Mouse (Mus musculus) liver, embryonic 14.5 days (tissue): ENCODE results near the gene Acvrl1. TPM values are rescaled to one million over a fixed set of nuclear protein-coding genes. Genes with fewer than 3 reads are reported as not detected.

Experiments
- ATAC-seq: fragments of 200-750 bp; cut with Nextera tagmentation; 2 replicates; pipeline ENCODE4 v1.8.0; 2017; ENCODE audit warnings: moderate number of reproducible peaks, mild to moderate bottlenecking, moderate library complexity; ENCODE audit not compliant: insufficient read depth
- DNase-seq, 3 experiments: peaks; one replicate each; pipeline ENCODE4 v3.0.0-alpha.2; 2012 to 2013; ENCODE audit warnings: low read depth in 3 of 3, low spot score in 3 of 3
- H3K27ac ChIP-seq: fragments of 300-500 bp; sonication (generic); 2 replicates; pipeline ENCODE4 v1.5.1; 2014; ENCODE audit warnings: moderate library complexity, mild to moderate bottlenecking, control low read depth, inconsistent platforms
- H3K27me3 ChIP-seq: fragments of 300-500 bp; sonication (generic); 2 replicates; pipeline ENCODE4 v1.6.1; 2014; ENCODE audit warnings: mild to moderate bottlenecking, low read length, moderate library complexity; ENCODE audit not compliant: control insufficient read depth, insufficient read depth
- H3K36me3 ChIP-seq: fragments of 300-500 bp; sonication (generic); replicated peaks from 2 replicates; pipeline ENCODE4 v1.6.1; 2014; ENCODE audit warnings: low read depth; ENCODE audit not compliant: control insufficient read depth, insufficient read depth
- H3K4me1 ChIP-seq, 2 experiments: fragments of 200-500 bp in 1 of 2; fragments of 300-500 bp in 1 of 2; sonication (generic) in 1 of 2; replicated peaks; 2 replicates each; pipeline ENCODE4 v1.6.1; 2012 to 2014; ENCODE audit warnings: antibody characterized with exemption in 1 of 2, inconsistent platforms in 1 of 2, low read length in 1 of 2; ENCODE audit not compliant: control insufficient read depth in 2 of 2, insufficient read depth in 2 of 2
- H3K4me2 ChIP-seq: fragments of 300-500 bp; sonication (generic); 2 replicates; pipeline ENCODE4 v1.6.1; 2014; ENCODE audit warnings: low read depth, mild to moderate bottlenecking, control low read depth, moderate library complexity
- H3K4me3 ChIP-seq, 2 experiments: fragments of 200-500 bp in 1 of 2; fragments of 300-500 bp in 1 of 2; sonication (generic) in 1 of 2; 2 replicates each; pipeline ENCODE4 v1.5.1; 2012 to 2014; ENCODE audit warnings: low read depth in 2 of 2, low read length in 2 of 2, mild to moderate bottlenecking in 2 of 2, control low read depth in 1 of 2, inconsistent platforms in 1 of 2, moderate library complexity in 1 of 2; ENCODE audit not compliant: insufficient read depth in 1 of 2
- H3K9ac ChIP-seq: fragments of 300-500 bp; sonication (generic); replicated peaks from 2 replicates; pipeline ENCODE4 v1.6.1; 2014; ENCODE audit warnings: mild to moderate bottlenecking, control low read depth, moderate library complexity
- H3K9me3 ChIP-seq: fragments of 300-500 bp; sonication (generic); 2 replicates; pipeline ENCODE4 v1.6.1; 2016; ENCODE audit warnings: low read length, mixed read lengths; ENCODE audit not compliant: control insufficient read depth
- CTCF ChIP-seq: IDR thresholded peaks from 2 replicates; pipeline ENCODE4 v1.5.1; 2016; ENCODE audit warnings: antibody characterized with exemption, low read depth, control low read depth
- EP300 ChIP-seq: IDR thresholded peaks from 2 replicates; pipeline ENCODE4 v1.6.1; 2016; ENCODE audit warnings: antibody characterized with exemption, low read depth
- WGBS: fragments of 180-500 bp; shearing (Covaris S2); extraction: QIAGEN DNeasy Blood & Tissue Kit; methylation state at CpG from one replicate; pipeline ENCODE4 v1.1.7; 2014; ENCODE audit not compliant: insufficient replicate concordance; 5-methylcytosine and 5-hydroxymethylcytosine counted together
- polyA plus RNA-seq, 2 experiments: library from polyadenylated mRNA; depleted of rRNA in 1 of 2; stranded (reverse) in 1 of 2; unstranded in 1 of 2; fragments of >200 nt; fragmentation: Nextera tagmentation in 1 of 2; extraction: Ambion mirVana in 1 of 2; gene quantifications; 2 replicates each; pipeline versions ENCODE4 v1.2.1 to v1.2.3; 2012 to 2014

Acvrl1 gene
- polyA plus RNA-seq, 2 experiments = 1.1 to 1.3 TPM

GRCm38 (mm10) chr15:101165658-101166437 is 37.5 kb downstream of the Acvrl1 start:
- Histone ChIP-seq H3K9me3 (no peaks in the 10 kb centered on the region), H3K27ac (no peak overlapping the region), H3K36me3 (no peaks in the 10 kb centered on the region), H3K9ac (no peak overlapping the region), H3K27me3 (no peaks in the 10 kb centered on the region), H3K4me1 (peaks cover 5 to 20% of the 10 kb centered on the region in 2 experiments), H3K4me2 (no peak overlapping the region), H3K4me3 (no peak overlapping the region)
- no peak for DNase-seq
- ATAC-seq = no peak
- TF ChIP-seq CTCF (no peak), EP300 (no peak)
- WGBS = 39% methylated on average over 16 of the region's 16 CpGs

- H3K4me1 ChIP-seq = peaks cover 5 to 21% of the 10 kb centered on the region in 2 experiments
- H3K4me2 ChIP-seq = no peak overlapping the region
- no peak overlapping the region for H3K4me3 ChIP-seq
- no peaks in the 10 kb centered on the region for H3K36me3 ChIP-seq
- no peak for ATAC-seq
- no peak overlapping the region for H3K9ac ChIP-seq
- H3K27me3 ChIP-seq = no peaks in the 10 kb centered on the region
- TF ChIP-seq EP300 = no peak
- DNase-seq = no peak
- H3K27ac ChIP-seq = no peak overlapping the region
- 61% methylated on average over 11 of the region's 11 CpGs for WGBS
- H3K9me3 ChIP-seq = no peaks in the 10 kb centered on the region
These were observed 39.2 kb downstream of the Acvrl1 start for GRCm38 (mm10) chr15:101167553-101167952.

DNA sequence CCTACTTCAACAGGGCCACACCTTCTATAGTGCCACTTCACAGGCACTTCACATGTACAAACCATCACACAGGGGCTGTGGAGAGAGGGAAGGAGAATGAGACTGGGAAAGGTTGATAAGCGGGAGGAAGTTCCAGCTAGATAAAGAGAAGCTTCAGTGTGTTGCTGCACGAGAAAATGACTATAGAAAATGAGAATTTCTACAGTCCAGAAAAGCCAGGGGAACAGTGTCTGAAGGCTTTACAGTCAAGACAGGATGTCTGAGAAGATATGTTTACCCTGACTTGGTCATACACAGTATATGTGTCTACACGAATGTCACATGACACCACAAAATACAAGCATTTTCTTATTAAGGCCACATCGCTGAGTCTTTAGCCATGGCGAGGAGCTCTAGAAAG is 41.6 kb downstream of the Acvrl1 start:
- no peak overlapping the region for H3K4me3 ChIP-seq
- no peak overlapping the region for H3K27ac ChIP-seq
- H3K27me3 ChIP-seq = peaks cover 6% of the 10 kb centered on the region; the same call in 1 of the 2 replicates
- TF ChIP-seq CTCF (no peak), EP300 (no peak)
- WGBS = 27% methylated on average over 5 of the region's 5 CpGs
- no peak overlapping the region for H3K9ac ChIP-seq
- H3K4me2 ChIP-seq = no peak overlapping the region
- peaks cover 9 to 24% of the 10 kb centered on the region in 2 experiments for H3K4me1 ChIP-seq
- no peaks in the 10 kb centered on the region for H3K9me3 ChIP-seq
- no peaks in the 10 kb centered on the region for H3K36me3 ChIP-seq
- no peak for ATAC-seq
- DNase-seq = no peak

DNA sequence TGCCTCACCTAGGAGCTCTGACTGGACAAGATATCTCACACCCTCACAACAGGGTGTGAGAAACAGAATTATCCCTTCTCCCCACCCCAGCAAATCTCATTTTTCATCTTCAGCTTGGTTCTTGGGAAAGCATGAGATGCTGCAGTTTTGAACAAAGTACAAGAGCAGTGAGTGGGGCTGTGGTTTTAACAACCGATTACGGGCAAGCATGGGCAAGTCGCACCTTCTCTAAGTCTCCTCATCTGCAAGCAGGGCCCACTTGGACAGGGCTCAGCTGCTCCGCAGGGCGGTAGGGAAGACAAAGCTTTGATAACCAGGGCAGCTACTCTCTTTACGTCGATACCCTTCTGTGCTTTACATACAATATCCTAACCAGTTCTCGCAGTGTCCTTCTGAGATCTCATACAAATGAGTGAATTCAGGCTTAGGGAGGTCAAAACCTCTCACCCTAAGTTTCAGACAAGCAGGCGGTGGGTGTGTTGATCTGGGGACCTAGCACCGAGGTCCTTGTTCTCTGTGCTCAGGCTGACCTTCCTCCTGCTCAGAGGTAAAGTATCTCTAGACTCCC is 42.2 kb downstream of the Acvrl1 start:
- no peaks in the 10 kb centered on the region for H3K9me3 ChIP-seq
- no peak for TF ChIP-seq CTCF
- no peak for TF ChIP-seq EP300
- H3K4me1 ChIP-seq = peaks cover 9 to 24% of the 10 kb centered on the region in 2 experiments
- H3K27ac ChIP-seq = no peak overlapping the region
- ATAC-seq = no peak
- H3K4me3 ChIP-seq = no peak overlapping the region
- DNase-seq = no peak
- 33% methylated on average over 10 of the region's 10 CpGs for WGBS
- H3K9ac ChIP-seq = no peak overlapping the region
- peaks cover 11% of the 10 kb centered on the region; the same call in 1 of the 2 replicates for H3K27me3 ChIP-seq
- H3K4me2 ChIP-seq = no peak overlapping the region
- H3K36me3 ChIP-seq = no peaks in the 10 kb centered on the region

- Histone ChIP-seq H3K36me3 (no peaks in the 10 kb centered on the region), H3K27me3 (peaks cover 11% of the 10 kb centered on the region; the same call in 1 of the 2 replicates), H3K27ac (no peak overlapping the region), H3K9me3 (no peaks in the 10 kb centered on the region), H3K4me2 (no peak overlapping the region), H3K4me1 (peaks cover 9 to 22% of the 10 kb centered on the region in 2 experiments), H3K9ac (no peak overlapping the region), H3K4me3 (no peak overlapping the region)
- no peak for ATAC-seq
- 49% methylated on average over 4 of the region's 4 CpGs for WGBS
- TF ChIP-seq CTCF (no peak), EP300 (no peak)
- no peak for DNase-seq
These were observed 43.0 kb downstream of the Acvrl1 start for GRCm38 (mm10) chr15:101171272-101171671.
